Mouse (Mus musculus) ES-E14 (cell line): ENCODE data around the gene Calm1.

ENCODE experiments used
- CHD2 ChIP-seq: IDR thresholded peaks from 2 replicates; pipeline ENCODE4 v1.6.1; 2014; ENCODE audit warnings: mild to moderate bottlenecking, low read depth, low read length, inconsistent platforms
- HCFC1 ChIP-seq: IDR thresholded peaks from 2 replicates; pipeline ENCODE4 v1.6.1; 2012; ENCODE audit warnings: low read length, inconsistent platforms, borderline replicate concordance; ENCODE audit not compliant: insufficient read depth
- ZC3H11A ChIP-seq: IDR thresholded peaks from 2 replicates; pipeline ENCODE4 v1.6.1; 2012; ENCODE audit warnings: low read depth, mild to moderate bottlenecking, inconsistent platforms, low read length, borderline replicate concordance

- TF ChIP-seq HCFC1 (no peak), ZC3H11A (no peak), CHD2 (no peak)
Observed at GRCm38 (mm10) chr12:100199891-100200644, 833 bp downstream of the Calm1 start.
